Mouse (Mus musculus) spleen, embryonic (tissue): ENCODE data around the gene Slc5a5.

Experiments used
- CTCF ChIA-PET: fragments of 350-600 bp; sonication (Branson Sonifier 250); formaldehyde crosslinking; loops from one replicate; lab custom pipeline; 2022; lab: Charles Lee

Gene Slc5a5

DNA sequence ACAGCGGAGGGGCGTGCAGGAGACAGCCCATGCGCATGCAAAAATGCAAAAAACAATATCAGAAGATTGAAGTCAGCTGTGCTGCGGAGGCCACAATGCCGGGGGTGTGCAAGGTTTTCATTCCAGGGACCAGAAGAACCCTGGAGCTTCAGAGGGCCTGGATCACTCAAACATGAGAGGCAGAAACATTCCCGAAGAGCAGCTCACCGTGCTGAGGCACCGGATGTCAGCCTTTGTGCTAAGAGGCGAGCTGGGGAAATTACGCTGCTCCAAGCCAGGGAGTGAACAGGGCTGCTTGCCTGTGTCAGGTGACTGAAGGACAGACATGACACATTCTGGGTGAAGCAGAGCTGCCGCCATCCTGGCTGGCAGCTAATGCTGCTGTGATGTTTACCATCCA, 12.0 kb downstream of the Slc5a5 start:
- CTCF ChIA-PET: no interaction called here

DNA sequence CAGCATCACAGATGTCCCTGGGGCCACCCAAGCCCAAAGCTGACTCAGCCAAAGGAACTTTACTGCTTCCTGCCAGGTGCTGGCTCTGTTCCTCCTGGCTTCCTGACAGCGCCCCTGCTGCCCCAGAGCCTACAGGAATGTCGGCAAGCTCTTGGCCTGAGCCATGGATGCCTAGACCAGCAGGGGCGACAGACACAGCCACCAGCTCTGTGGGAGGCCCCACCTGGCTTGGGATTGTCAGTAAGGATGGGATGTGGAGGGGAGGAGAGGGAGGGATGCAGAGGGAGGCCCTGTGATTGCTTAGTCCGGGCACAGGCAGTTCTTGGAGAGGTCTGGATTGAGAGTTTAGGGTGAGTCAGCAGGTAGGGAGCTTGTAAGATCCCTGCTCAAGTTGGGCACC, 12.4 kb downstream of the Slc5a5 start:
- CTCF ChIA-PET: no interaction called here

GRCm38 (mm10) chr8:70879500-70879899, 13.1 kb downstream of the Slc5a5 start:
- CTCF ChIA-PET: no interaction called here

GRCm38 (mm10) chr8:70878178-70878577, 14.4 kb downstream of the Slc5a5 start:
- CTCF ChIA-PET: no interaction called here

- CTCF ChIA-PET: interaction anchor here (1.4 kb wide), 1 partner anchor 20 kb away, joined by 3 read pairs; no protein-coding TSS in a partner anchor
Observed at GRCm38 (mm10) chr8:70876382-70876781, 16.2 kb downstream of the Slc5a5 start.

GRCm38 (mm10) chr8:70874441-70874840, 18.1 kb downstream of the Slc5a5 start:
- CTCF ChIA-PET: no interaction called here

DNA sequence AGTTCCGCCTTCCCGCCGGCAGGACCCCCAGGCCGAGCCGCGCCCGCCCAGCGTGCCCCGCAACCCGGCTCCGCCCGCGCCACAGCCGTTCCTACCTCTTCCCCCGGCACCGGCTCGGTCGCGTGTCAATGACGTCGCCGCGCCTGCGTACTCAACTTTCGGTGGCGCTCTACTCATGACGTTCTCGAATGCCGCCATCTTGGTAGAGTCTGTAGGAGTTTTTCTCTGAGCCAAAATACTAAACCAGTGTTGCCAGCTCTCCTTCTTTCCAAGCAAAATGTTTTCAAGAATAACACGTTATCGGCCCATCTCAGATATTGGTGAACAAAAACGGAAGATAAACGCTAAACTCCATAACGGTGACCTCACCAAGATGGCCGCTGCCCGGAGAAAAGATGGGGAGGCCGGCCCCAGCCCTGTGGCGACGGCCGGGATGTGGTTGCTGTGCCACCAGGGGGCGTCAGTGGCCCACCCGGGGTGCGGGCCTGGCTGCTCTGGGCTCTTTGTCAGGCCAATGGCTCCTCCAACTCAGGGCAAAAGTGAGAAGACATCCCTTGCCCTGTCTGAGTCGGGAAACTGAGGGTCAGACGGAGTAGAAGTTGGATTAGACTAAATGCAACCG, 19.1 kb downstream of the Slc5a5 start, which contains the start of gene Ccdc124:
Gene Ccdc124, minus strand, starts transcription at position 572 of the 622 bp plus-strand sequence.
- CTCF ChIA-PET: interaction anchor here (0.6 to 0.9 kb wide), 2 partner anchors 19 to 66 kb away, joined by 3 to 5 read pairs; no protein-coding TSS in a partner anchor

DNA sequence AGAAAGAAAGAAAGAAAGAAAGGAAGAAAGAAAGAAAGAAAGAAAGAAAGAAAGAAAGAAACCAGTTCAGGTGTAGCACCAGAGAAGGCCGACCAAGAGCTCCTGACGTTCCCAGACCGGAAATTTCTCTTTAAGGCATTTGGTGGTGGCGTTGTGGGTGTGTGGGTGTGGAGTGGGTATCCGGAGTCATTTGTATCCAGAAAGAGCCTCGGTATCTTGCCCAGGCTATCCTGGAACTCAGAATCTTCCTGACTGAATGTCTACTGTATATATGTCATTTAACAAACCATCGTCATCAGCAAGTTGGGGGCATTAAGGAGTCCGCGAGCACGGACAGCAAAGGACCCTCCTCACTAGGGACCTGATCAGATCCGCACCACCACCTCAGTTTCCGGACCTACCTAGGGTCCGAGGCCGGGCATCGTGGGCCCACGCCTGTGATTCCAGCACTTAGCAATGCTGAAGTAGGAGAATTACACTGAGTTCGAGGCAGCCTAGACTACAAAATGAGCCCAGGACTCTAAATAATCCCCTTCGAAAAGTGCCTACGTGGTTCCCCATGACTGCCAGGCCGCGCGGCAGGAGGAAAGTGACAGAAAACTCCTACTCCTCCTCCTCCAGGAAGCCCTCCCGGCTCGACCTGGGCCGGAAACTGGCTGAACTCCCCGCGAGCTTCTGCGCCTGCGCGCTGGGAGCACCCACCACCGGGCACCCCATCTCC, 19.8 kb downstream of the Slc5a5 start:
- CTCF ChIA-PET: interaction anchor here (0.6 to 0.9 kb wide), 3 partner anchors 19 to 72 kb away, joined by 3 to 5 read pairs (median 4); no protein-coding TSS in a partner anchor

DNA sequence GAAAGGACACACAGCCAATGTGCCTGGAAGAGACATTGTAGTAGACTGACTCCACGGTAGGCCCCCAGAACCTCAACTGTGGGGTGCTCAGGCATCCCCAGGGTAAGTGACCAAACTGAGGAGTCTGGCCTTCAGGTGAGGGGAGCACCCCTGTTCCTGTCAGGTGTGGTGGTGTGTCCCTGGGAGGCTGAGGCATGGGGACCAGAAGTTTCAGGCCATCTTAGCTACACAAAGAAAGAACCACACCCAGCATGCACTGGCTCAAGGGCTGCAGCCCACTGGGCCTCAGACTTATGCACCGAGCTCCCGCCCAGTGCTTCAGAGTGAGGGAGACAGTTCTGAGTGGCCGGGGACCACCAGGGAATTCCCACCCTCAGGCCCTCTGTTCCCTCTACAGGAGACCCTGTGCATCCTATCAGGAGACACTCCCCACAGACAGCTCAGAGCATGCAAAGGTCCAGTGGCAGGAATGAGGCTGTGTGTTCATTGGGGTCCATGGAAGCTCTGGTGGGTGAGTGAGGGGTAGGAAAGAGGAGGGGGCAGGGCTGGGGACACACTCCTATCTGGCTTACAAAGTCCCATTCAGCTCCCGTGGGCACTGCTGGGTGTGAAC, 21.3 kb downstream of the Slc5a5 start:
- CTCF ChIA-PET: no interaction called here

DNA sequence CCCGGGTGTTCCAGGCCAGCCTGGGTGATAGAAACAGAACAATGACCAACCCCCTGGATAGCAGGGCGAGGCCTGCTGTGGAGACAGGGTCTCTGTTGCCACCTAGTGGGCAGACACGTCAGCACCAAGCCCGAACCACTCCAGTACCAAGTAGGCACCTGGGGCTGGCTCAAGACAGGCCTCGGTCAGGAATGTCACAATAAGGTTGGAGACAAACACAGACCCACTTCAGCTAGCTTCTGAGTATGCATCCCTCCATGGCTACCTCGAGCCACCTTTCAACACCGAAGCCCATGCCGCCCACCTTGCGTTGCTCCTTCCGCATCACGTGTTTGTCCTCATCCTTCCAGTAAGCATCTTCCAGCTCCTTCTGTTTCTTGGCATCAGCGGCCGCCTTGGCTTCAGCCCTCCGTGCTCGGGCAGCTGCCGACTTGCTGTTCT, 22.9 kb downstream of the Slc5a5 start:
- CTCF ChIA-PET: interaction anchor here (0.6 to 2.8 kb wide), 5 partner anchors 16 to 47 kb away, joined by 3 to 12 read pairs (median 3); no protein-coding TSS in a partner anchor

DNA sequence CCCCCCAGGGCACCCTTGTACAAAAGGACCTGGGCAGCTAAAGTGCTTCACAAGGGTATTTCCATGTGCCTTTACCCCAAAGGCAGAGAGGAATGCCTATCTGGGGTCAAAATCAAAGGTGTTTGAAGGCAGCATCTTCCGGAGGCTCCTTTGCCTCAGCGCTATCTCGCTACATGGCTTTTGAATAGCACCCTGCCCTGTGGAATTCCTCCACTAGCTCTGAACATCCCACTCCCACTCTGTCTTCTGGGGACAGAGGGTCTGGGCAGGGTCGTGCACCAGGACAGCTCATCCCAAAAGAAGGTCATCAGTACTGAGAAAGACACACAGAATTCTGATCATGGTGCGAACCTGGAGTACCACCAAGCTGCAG, 23.4 kb downstream of the Slc5a5 start:
- CTCF ChIA-PET: interaction anchor here (0.6 to 2.8 kb wide), 5 partner anchors 17 to 196 kb away, joined by 3 to 12 read pairs (median 3); no protein-coding TSS in a partner anchor

GRCm38 (mm10) chr8:70868559-70869198, 23.9 kb downstream of the Slc5a5 start:
- CTCF ChIA-PET: interaction anchor here (0.6 to 2.8 kb wide), 5 partner anchors 17 to 195 kb away, joined by 3 to 12 read pairs (median 3); no protein-coding TSS in a partner anchor

- CTCF ChIA-PET: no interaction called here
Observed at GRCm38 (mm10) chr8:70866566-70866965, 26.0 kb downstream of the Slc5a5 start.

- CTCF ChIA-PET: no interaction called here
Observed at GRCm38 (mm10) chr8:70866001-70866520, 26.5 kb downstream of the Slc5a5 start.

DNA sequence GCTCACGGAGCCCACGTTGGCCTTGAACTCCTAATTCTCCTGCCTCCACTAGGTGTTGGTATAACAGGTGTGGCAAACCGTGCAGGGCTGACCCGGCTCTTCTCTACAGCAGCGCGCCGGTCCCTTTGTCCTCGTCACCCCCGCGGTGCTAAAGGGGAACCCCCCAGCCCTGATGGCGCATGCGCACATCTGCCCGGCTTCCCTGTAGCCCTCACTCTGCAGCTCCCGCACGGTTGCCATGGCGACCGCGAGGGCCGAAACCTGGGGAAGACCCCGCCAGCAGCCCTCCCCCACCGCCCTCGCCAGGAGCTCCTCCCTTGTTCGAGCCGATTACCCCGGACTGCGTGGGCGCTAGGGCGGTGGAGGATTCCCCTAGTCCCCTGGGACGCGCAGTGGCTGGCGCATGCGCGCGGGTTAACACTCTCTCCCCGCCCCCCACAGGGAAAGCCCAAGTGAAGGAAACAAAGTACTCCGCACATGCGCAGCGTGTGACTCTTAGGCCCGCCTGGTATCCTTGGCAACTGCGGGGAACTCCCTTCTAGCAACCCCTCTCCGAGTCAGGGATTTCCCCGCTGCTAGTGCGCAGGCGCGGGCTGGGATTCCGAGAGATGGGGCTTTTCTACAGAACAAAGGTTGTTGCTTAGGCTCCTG, 27.1 kb downstream of the Slc5a5 start:
- CTCF ChIA-PET: no interaction called here

GRCm38 (mm10) chr8:70864712-70865221, 27.8 kb downstream of the Slc5a5 start:
- CTCF ChIA-PET: interaction anchor here (0.7 kb wide), 2 partner anchors 168 to 335 kb away, joined by 3 to 6 read pairs; no protein-coding TSS in a partner anchor

DNA sequence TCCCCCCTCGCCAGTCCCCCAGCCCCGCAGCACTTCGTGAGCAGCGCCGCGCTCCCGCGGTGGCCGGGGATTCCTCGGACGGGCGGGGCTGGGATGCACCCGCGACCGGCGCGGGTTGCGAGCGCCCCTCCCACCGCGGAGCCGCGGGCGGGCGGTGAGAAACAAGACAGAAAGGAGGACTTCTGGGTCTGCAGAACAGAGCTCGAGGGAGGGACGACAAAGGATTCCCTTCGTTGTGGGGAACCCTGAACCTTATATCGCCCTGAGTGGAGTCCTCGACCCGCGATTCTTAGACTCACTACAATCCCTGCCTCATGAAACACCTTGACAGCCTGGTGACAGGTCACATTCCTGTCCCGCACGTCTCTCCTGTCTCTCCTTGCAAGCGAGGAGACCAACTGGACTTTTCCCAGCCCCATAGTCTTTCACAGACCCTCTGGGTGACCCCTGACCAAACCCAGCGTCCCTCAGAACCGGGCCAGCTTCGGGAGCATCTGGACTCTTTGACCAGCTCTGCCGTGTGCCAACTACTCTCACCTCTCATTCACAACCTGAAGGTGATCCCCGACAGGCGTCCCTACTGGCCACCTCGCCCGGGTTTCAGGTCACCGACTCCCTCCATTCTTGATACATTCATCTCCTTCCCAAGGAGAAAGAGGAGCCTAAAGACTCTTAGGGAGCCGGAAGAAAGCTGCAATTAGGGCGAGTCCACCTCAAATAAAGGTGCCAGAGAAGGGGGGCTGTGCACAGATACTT, 28.4 kb downstream of the Slc5a5 start:
- CTCF ChIA-PET: interaction anchor here (0.7 kb wide), 2 partner anchors 168 to 335 kb away, joined by 3 to 6 read pairs; no protein-coding TSS in a partner anchor

GRCm38 (mm10) chr8:70862824-70863641, 29.5 kb downstream of the Slc5a5 start, which contains the start of gene Kcnn1:
Kcnn1 (minus strand) TSS chr8:70863258.
- CTCF ChIA-PET: interaction anchor here (0.8 kb wide), 1 partner anchor 724 kb away, joined by 6 read pairs; no protein-coding TSS in a partner anchor
